Mouse (Mus musculus) thymus, postnatal 14 days (tissue): ENCODE data around the gene Panx1.
A peak's percentile ranks its signal among the peaks of the same experiment; 100 is the strongest.

Source experiments
- DNase-seq: peaks from one replicate; pipeline ENCODE4 v3.0.0; 2021

Panx1 gene

GRCm38 (mm10) chr9:15045084-15045669 lies at the start of gene Panx1:
Gene Panx1, minus strand, starts transcription at chr9:15045478.
- DNase-seq = peak; percentile 87

GRCm38 (mm10) chr9:15068686-15069295 lies 23.5 kb upstream of the Panx1 start:
- DNase-seq = no peak

- no peak for DNase-seq
Measured at GRCm38 (mm10) chr9:15067995-15068685, 22.9 kb upstream of the Panx1 start.

GRCm38 (mm10) chr9:15064176-15064575 lies 18.9 kb upstream of the Panx1 start:
- no peak for DNase-seq

GRCm38 (mm10) chr9:15060847-15061246 lies 15.6 kb upstream of the Panx1 start:
- no peak for DNase-seq

GRCm38 (mm10) chr9:15060026-15060425 lies 14.7 kb upstream of the Panx1 start:
- DNase-seq = no peak

- no peak for DNase-seq
Measured at GRCm38 (mm10) chr9:15045740-15046139, 462 bp upstream of the Panx1 start.

- peak; percentile 45 for DNase-seq
Measured at GRCm38 (mm10) chr9:15044391-15045083, 741 bp downstream of the Panx1 start.

GRCm38 (mm10) chr9:15041556-15041955 lies 3.7 kb downstream of the Panx1 start:
- DNase-seq = no peak

GRCm38 (mm10) chr9:15039848-15040247 lies 5.4 kb downstream of the Panx1 start:
- no peak for DNase-seq

GRCm38 (mm10) chr9:15037704-15038103 lies 7.6 kb downstream of the Panx1 start:
- DNase-seq = no peak

- DNase-seq = no peak
Measured at GRCm38 (mm10) chr9:15037237-15037636, 8.0 kb downstream of the Panx1 start.

- no peak for DNase-seq
Measured at GRCm38 (mm10) chr9:15036807-15037206, 8.5 kb downstream of the Panx1 start.

GRCm38 (mm10) chr9:15036405-15036804 lies 8.9 kb downstream of the Panx1 start:
- DNase-seq = no peak

- DNase-seq = no peak
Measured at GRCm38 (mm10) chr9:15035979-15036378, 9.3 kb downstream of the Panx1 start.

- DNase-seq = peak; percentile 55
Measured at GRCm38 (mm10) chr9:15034546-15035273, 10.6 kb downstream of the Panx1 start.

GRCm38 (mm10) chr9:15033568-15034160 lies 11.6 kb downstream of the Panx1 start:
- peak; percentile 53 for DNase-seq

GRCm38 (mm10) chr9:15032797-15033196 lies 12.5 kb downstream of the Panx1 start:
- no peak for DNase-seq

GRCm38 (mm10) chr9:15030771-15031170 lies 14.5 kb downstream of the Panx1 start:
- DNase-seq = no peak

GRCm38 (mm10) chr9:15029025-15029727 lies 16.1 kb downstream of the Panx1 start:
- peak; percentile 79 for DNase-seq

GRCm38 (mm10) chr9:15027725-15028124 lies 17.6 kb downstream of the Panx1 start:
- peak; percentile 43 for DNase-seq

GRCm38 (mm10) chr9:15023049-15023448 lies 22.2 kb downstream of the Panx1 start:
- DNase-seq = no peak
